Mouse (Mus musculus) heart, embryonic 10.5 days (tissue): ENCODE measurements around the gene Aqp3. TPM values are rescaled to one million over a fixed set of nuclear protein-coding genes. Genes with fewer than 3 reads are reported as not detected.

Source experiments
- DNase-seq: peaks from one replicate; pipeline ENCODE4 v3.0.0-alpha.2; 2017; ENCODE audit warnings: low spot score
- H3K27ac ChIP-seq: fragments of 300-500 bp; sonication (generic); 2 replicates; pipeline ENCODE4 v1.5.1; 2016; ENCODE audit warnings: mild to moderate bottlenecking
- H3K27me3 ChIP-seq: fragments of 300-500 bp; sonication (generic); 2 replicates; pipeline ENCODE4 v1.6.1; 2016; ENCODE audit warnings: mild to moderate bottlenecking; ENCODE audit not compliant: poor library complexity, insufficient read depth, severe bottlenecking
- H3K36me3 ChIP-seq: fragments of 300-500 bp; sonication (generic); 2 replicates; pipeline ENCODE4 v1.6.1; 2016; ENCODE audit warnings: mild to moderate bottlenecking, moderate library complexity
- H3K4me1 ChIP-seq: fragments of 300-500 bp; sonication (generic); 2 replicates; pipeline ENCODE4 v1.6.1; 2016; ENCODE audit warnings: mild to moderate bottlenecking
- H3K4me3 ChIP-seq: fragments of 300-500 bp; sonication (generic); 2 replicates; pipeline ENCODE4 v1.5.1; 2016; ENCODE audit warnings: mild to moderate bottlenecking, moderate library complexity
- H3K9me3 ChIP-seq: fragments of 300-500 bp; sonication (generic); 2 replicates; pipeline ENCODE4 v1.6.1; 2016; ENCODE audit warnings: mild to moderate bottlenecking, moderate library complexity
- WGBS: fragments of 180-500 bp; shearing (Covaris S2); methylation state at CpG from one replicate; pipeline ENCODE4 v1.1.7; 2016; 5-methylcytosine and 5-hydroxymethylcytosine counted together
- polyA plus RNA-seq: library from polyadenylated mRNA; unstranded; fragments of >200 nt; fragmentation: Nextera tagmentation; extraction: Ambion mirVana; gene quantifications from 2 replicates; pipeline ENCODE4 v1.2.1, GENCODE M21; 2016

Gene Aqp3
- polyA plus RNA-seq, 1 experiment from 2014 or later, result 10.6 TPM

GRCm38 (mm10) chr4:41050726-41051675 is 47.0 kb downstream of the Aqp3 start:
- H3K27ac ChIP-seq, result peak overlapping the region; percentile 57
- DNase-seq, result peak; percentile 91
- WGBS, result 31% methylated on average over 16 of the region's 16 CpGs
- H3K36me3 ChIP-seq, result no peaks in the 10 kb centered on the region
- H3K27me3 ChIP-seq, result no peaks in the 10 kb centered on the region
- peaks cover 38% of the 10 kb centered on the region for H3K4me1 ChIP-seq
- H3K4me3 ChIP-seq, result peak overlapping the region; percentile 38
- no peaks in the 10 kb centered on the region for H3K9me3 ChIP-seq

GRCm38 (mm10) chr4:41048926-41049325 is 49.1 kb downstream of the Aqp3 start:
- Histone ChIP-seq H3K4me1 (peaks cover 32% of the 10 kb centered on the region), H3K9me3 (no peaks in the 10 kb centered on the region), H3K36me3 (no peaks in the 10 kb centered on the region), H3K4me3 (no peak overlapping the region), H3K27me3 (no peaks in the 10 kb centered on the region), H3K27ac (0 out of 2 replicates have a peak overlapping the region, but pooled peaks have one; percentile 30)
- no peak for DNase-seq
- WGBS, result 47% methylated on average over 2 of the region's 2 CpGs

- DNase-seq, result no peak
- Histone ChIP-seq H3K4me3 (no peak within 1 kb of the TSS), H3K4me1 (peaks cover 32% of the 10 kb centered on the region), H3K36me3 (no peaks in the 10 kb centered on the region), H3K27me3 (no peaks in the 10 kb centered on the region), H3K9me3 (no peaks in the 10 kb centered on the region), H3K27ac (0 out of 2 replicates have a peak within 1 kb of the TSS, but pooled peaks have one; percentile 30)
- WGBS, result 23% methylated on average over 9 of the region's 9 CpGs
These were observed 50.3 kb downstream of the Aqp3 start, which contains the start of gene Aqp7 for GRCm38 (mm10) chr4:41047524-41048271. Aqp7 (minus strand) TSS chr4:41048139.

DNA sequence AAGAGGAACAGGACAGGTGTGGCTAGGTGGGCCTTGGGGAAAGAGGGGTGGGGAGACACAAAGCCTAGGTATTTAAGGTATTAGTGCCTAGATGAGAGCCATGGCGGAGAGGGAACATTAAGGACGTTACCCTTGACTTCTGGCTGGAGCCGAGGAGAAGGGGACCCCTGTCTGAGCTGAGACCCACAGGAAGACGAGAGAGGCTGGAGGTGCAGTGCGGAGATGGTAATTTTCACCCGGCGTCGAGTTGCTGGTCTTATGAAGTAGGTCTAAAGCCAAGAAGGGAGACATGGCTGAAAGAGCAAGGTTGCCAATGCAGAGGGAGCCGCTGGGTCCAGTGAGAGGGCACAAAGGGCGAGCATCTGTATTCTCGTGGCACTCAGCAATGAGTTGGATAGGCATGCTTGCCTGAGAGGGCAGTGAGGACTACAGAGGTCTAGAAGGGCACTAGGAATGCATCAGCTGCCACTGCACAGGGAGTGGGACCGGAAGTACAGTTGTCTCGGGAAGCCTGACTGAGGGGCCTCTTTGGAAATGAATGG is 51.7 kb downstream of the Aqp3 start:
- H3K27me3 ChIP-seq, result no peaks in the 10 kb centered on the region
- 80% methylated on average over 13 of the region's 13 CpGs for WGBS

DNA sequence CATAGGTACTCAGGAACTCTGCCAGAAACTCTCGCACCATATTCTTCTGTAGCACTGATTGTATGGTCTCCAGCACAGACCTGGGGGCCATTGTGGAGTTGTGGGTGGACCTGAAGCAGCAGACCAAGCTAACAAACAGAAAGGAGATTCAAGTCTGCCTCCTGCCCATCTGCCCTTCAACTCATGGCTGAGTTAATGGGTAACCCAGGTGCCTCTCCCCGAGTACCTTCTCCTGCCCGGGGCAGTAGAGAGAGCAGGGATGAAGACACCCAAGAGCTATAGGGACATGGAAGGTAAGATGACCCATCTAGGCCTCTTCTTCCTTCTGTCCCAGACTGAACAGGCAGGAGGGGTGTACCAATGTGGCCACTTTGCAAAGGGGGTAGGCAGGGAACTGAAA is 52.7 kb downstream of the Aqp3 start:
- no peak for DNase-seq
- peaks cover 30% of the 10 kb centered on the region for H3K4me1 ChIP-seq
- 75% methylated on average over 3 of the region's 3 CpGs for WGBS
- no peaks in the 10 kb centered on the region for H3K36me3 ChIP-seq
- H3K9me3 ChIP-seq, result no peaks in the 10 kb centered on the region
- H3K27ac ChIP-seq, result no peak overlapping the region
- no peak overlapping the region for H3K4me3 ChIP-seq
- H3K27me3 ChIP-seq, result no peaks in the 10 kb centered on the region

More for the DNA sequence above, 51.7 kb downstream of the Aqp3 start:
- no peaks in the 10 kb centered on the region for H3K9me3 ChIP-seq
- H3K36me3 ChIP-seq, result no peaks in the 10 kb centered on the region
- peaks cover 32% of the 10 kb centered on the region for H3K4me1 ChIP-seq
- H3K4me3 ChIP-seq, result no peak overlapping the region
- H3K27ac ChIP-seq, result no peak overlapping the region
- no peak for DNase-seq

DNA sequence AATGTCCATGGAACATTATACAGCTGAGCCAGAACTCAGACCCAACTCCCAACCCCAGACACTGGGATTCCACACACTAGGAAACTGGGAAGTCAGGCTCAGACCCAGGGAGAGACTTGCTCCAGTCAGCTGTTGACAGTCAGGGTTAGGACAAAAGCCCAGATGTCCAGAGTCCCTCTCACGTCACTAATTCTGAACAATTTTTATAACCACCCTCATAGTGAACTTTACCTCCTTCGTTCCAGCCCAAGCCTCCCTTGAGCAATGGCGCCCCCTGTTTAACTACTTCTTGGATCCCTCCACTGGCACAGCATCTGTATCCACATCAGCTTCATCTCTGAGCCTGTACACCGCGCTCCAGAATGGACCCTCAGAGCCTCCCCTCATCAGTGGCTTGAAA is 54.0 kb downstream of the Aqp3 start:
- H3K36me3 ChIP-seq, result no peaks in the 10 kb centered on the region
- no peaks in the 10 kb centered on the region for H3K9me3 ChIP-seq
- H3K4me1 ChIP-seq, result peaks cover 29% of the 10 kb centered on the region
- no peak for DNase-seq
- H3K4me3 ChIP-seq, result no peak overlapping the region
- WGBS, result 78% methylated on average over 5 of the region's 5 CpGs
- H3K27me3 ChIP-seq, result no peaks in the 10 kb centered on the region
- H3K27ac ChIP-seq, result no peak overlapping the region

DNA sequence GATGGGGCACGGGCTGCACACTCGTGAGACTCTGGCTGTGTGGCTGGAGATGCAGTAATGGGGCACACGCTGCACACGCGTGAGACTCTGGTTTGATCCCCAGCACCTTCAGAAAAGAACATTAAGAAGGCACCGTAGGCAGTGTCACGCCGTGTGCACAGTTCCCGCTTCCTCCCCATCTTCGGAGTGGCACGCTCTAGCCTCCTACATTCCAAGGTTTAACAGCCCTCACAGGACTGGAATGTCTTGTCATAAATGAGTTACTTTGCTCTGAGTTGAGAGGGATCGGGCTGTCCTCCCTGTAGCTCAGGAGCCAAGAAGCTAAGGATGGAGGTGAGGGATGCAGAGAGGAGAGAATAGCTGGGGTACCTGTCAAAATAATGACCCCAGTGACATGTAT is 55.1 kb downstream of the Aqp3 start:
- H3K4me3 ChIP-seq, result no peak overlapping the region
- H3K4me1 ChIP-seq, result peaks cover 27% of the 10 kb centered on the region
- H3K27ac ChIP-seq, result no peak overlapping the region
- no peaks in the 10 kb centered on the region for H3K36me3 ChIP-seq
- DNase-seq, result no peak
- WGBS, result 81% methylated on average over 12 of the region's 12 CpGs
- no peaks in the 10 kb centered on the region for H3K27me3 ChIP-seq
- H3K9me3 ChIP-seq, result no peaks in the 10 kb centered on the region

Other genes starting within 250 kb of the Aqp3 start
- 38.1 and 47.1 TPM in 2 replicates for gene B4galt1, start 244.2 kb downstream of the Aqp3 start, polyA plus RNA-seq
- 6.2 and 10.2 TPM in 2 replicates for gene Spink4, start 178.1 kb downstream of the Aqp3 start, polyA plus RNA-seq
- gene Bag1, start 149.9 kb downstream of the Aqp3 start, polyA plus RNA-seq, result 181 and 209 TPM in 2 replicates
- 72.3 and 76.7 TPM in 2 replicates for gene Chmp5, start 149.8 kb downstream of the Aqp3 start, polyA plus RNA-seq
- 76.5 and 87.4 TPM in 2 replicates for gene Nfx1, start 127.3 kb downstream of the Aqp3 start, polyA plus RNA-seq
- gene Aqp7, start 50.0 kb downstream of the Aqp3 start, polyA plus RNA-seq, result 0.09 and 1.2 TPM in 2 replicates
- 26.0 and 26.8 TPM in 2 replicates for gene Nol6, start 26.3 kb upstream of the Aqp3 start, polyA plus RNA-seq
- 64.2 and 84.7 TPM in 2 replicates for gene Ube2r2, start 37.6 kb upstream of the Aqp3 start, polyA plus RNA-seq
- gene Ubap2, start 177.0 kb upstream of the Aqp3 start, polyA plus RNA-seq, result 82.1 and 87.0 TPM in 2 replicates
- gene Dcaf12, start 216.7 kb upstream of the Aqp3 start, polyA plus RNA-seq, result 49.0 and 49.9 TPM in 2 replicates